Mouse (Mus musculus): ENCODE results near the gene Gm21887. TPM values are rescaled to one million over a fixed set of nuclear protein-coding genes. Genes with fewer than 3 reads are reported as not detected.
"Not testable (repeated sequence)": the region's sequence is repeated elsewhere in the genome, so short reads cannot be mapped to it uniquely, and the experiment has no call there.

Gm21887 gene
- polyA plus RNA-seq (2015; fragmentation: Nextera tagmentation; extraction: Ambion mirVana): 58.5 and 73.3 TPM in 2 replicates

- H3K27me3 ChIP-seq (ENCODE audit: control insufficient read depth, insufficient read depth, low read depth, low read length); H3K4me1 ChIP-seq (ENCODE audit: control insufficient read depth, low read depth, low read length): not testable (repeated sequence)
- Histone ChIP-seq H3K9ac (ENCODE audit: low read depth, low read length) (peak within 1 kb of the TSS; percentile 66), H3K36me3 (ENCODE audit: control insufficient read depth, insufficient read depth) (peaks cover 10% of the 10 kb centered on the region), H3K4me2 (ENCODE audit: low read depth, low read length) (peak within 1 kb of the TSS; percentile 67), H3K9me3 (replicated peaks; ENCODE audit: control insufficient read depth, low read length) (peaks cover 21% of the 10 kb centered on the region), H3K4me3 (ENCODE audit: low read depth, low read length) (peak within 1 kb of the TSS; percentile 64), H3K27ac (ENCODE audit: low read length) (peak within 1 kb of the TSS; percentile 63; the same call in 1 of the 2 replicates)
- WGBS (ENCODE audit: insufficient replicate concordance): 60% methylated on average over 115 of the region's 118 CpGs
- peak; percentile 75 for ATAC-seq (ENCODE audit: low read depth)
These were observed at the start of gene Gm21887 for GRCm38 (mm10) chrX:170009016-170009750. Gene Gm21887, plus strand, starts transcription at chrX:170009659.

- Histone ChIP-seq H3K4me3 (ENCODE audit: low read depth, low read length) (no peak overlapping the region), H3K27ac (ENCODE audit: low read length) (no peak overlapping the region), H3K9ac (ENCODE audit: low read depth, low read length) (no peak overlapping the region), H3K4me2 (ENCODE audit: low read depth, low read length) (no peak overlapping the region), H3K4me1 (ENCODE audit: control insufficient read depth, low read depth, low read length) (no peaks in the 10 kb centered on the region), H3K9me3 (replicated peaks; ENCODE audit: control insufficient read depth, low read length) (no peaks in the 10 kb centered on the region), H3K27me3 (ENCODE audit: control insufficient read depth, insufficient read depth, low read depth, low read length) (no peaks in the 10 kb centered on the region), H3K36me3 (ENCODE audit: control insufficient read depth, insufficient read depth) (peaks cover 11% of the 10 kb centered on the region; the same call in 1 of the 2 replicates)
- WGBS (ENCODE audit: insufficient replicate concordance): 68% methylated on average over 1 of the region's 1 CpGs
- no peak for ATAC-seq (ENCODE audit: low read depth)
These were observed 40.1 kb upstream of the Gm21887 start for GRCm38 (mm10) chrX:169969337-169969736.

- H3K9me3 ChIP-seq (replicated peaks; ENCODE audit: control insufficient read depth, low read length); H3K4me1 ChIP-seq (ENCODE audit: control insufficient read depth, low read depth, low read length); H3K27ac ChIP-seq (ENCODE audit: low read length); ATAC-seq (ENCODE audit: low read depth); H3K4me3 ChIP-seq (ENCODE audit: low read depth, low read length); H3K27me3 ChIP-seq (ENCODE audit: control insufficient read depth, insufficient read depth, low read depth, low read length); H3K4me2 ChIP-seq (ENCODE audit: low read depth, low read length); H3K9ac ChIP-seq (ENCODE audit: low read depth, low read length): not testable (repeated sequence)
- H3K36me3 ChIP-seq (ENCODE audit: control insufficient read depth, insufficient read depth): peaks cover 11% of the 10 kb centered on the region; the same call in 1 of the 2 replicates
- WGBS (ENCODE audit: insufficient replicate concordance): 64% methylated on average over 3 of the region's 3 CpGs
These were observed 39.7 kb upstream of the Gm21887 start for GRCm38 (mm10) chrX:169969765-169970164.

GRCm38 (mm10) chrX:169970546-169970945 lies 38.9 kb upstream of the Gm21887 start:
- 73% methylated on average over 7 of the region's 7 CpGs for WGBS (ENCODE audit: insufficient replicate concordance)
- not testable (repeated sequence) for H3K9me3 ChIP-seq (replicated peaks; ENCODE audit: control insufficient read depth, low read length); H3K4me1 ChIP-seq (ENCODE audit: control insufficient read depth, low read depth, low read length); H3K4me3 ChIP-seq (ENCODE audit: low read depth, low read length); H3K27me3 ChIP-seq (ENCODE audit: control insufficient read depth, insufficient read depth, low read depth, low read length); ATAC-seq (ENCODE audit: low read depth); H3K27ac ChIP-seq (ENCODE audit: low read length); H3K9ac ChIP-seq (ENCODE audit: low read depth, low read length); H3K4me2 ChIP-seq (ENCODE audit: low read depth, low read length)
- H3K36me3 ChIP-seq (ENCODE audit: control insufficient read depth, insufficient read depth): peaks cover 11% of the 10 kb centered on the region; the same call in 1 of the 2 replicates

GRCm38 (mm10) chrX:169971562-169971961 lies 37.9 kb upstream of the Gm21887 start:
- not testable (repeated sequence) for H3K4me1 ChIP-seq (ENCODE audit: control insufficient read depth, low read depth, low read length); H3K4me3 ChIP-seq (ENCODE audit: low read depth, low read length); H3K4me2 ChIP-seq (ENCODE audit: low read depth, low read length); ATAC-seq (ENCODE audit: low read depth); H3K27ac ChIP-seq (ENCODE audit: low read length); H3K9ac ChIP-seq (ENCODE audit: low read depth, low read length); H3K9me3 ChIP-seq (replicated peaks; ENCODE audit: control insufficient read depth, low read length); H3K27me3 ChIP-seq (ENCODE audit: control insufficient read depth, insufficient read depth, low read depth, low read length)
- peaks cover 11% of the 10 kb centered on the region; the same call in 1 of the 2 replicates for H3K36me3 ChIP-seq (ENCODE audit: control insufficient read depth, insufficient read depth)
- 72% methylated on average over 6 of the region's 6 CpGs for WGBS (ENCODE audit: insufficient replicate concordance)

GRCm38 (mm10) chrX:169972131-169972530 lies 37.3 kb upstream of the Gm21887 start:
- H3K36me3 ChIP-seq (ENCODE audit: control insufficient read depth, insufficient read depth): peaks cover 11% of the 10 kb centered on the region; the same call in 1 of the 2 replicates
- H3K9ac ChIP-seq (ENCODE audit: low read depth, low read length); H3K4me3 ChIP-seq (ENCODE audit: low read depth, low read length); H3K9me3 ChIP-seq (replicated peaks; ENCODE audit: control insufficient read depth, low read length); H3K4me1 ChIP-seq (ENCODE audit: control insufficient read depth, low read depth, low read length); H3K27ac ChIP-seq (ENCODE audit: low read length); H3K4me2 ChIP-seq (ENCODE audit: low read depth, low read length); H3K27me3 ChIP-seq (ENCODE audit: control insufficient read depth, insufficient read depth, low read depth, low read length): not testable (repeated sequence)
- 57% methylated on average over 2 of the region's 2 CpGs for WGBS (ENCODE audit: insufficient replicate concordance)
- 0 out of 2 replicates have a peak, but pooled peaks have one; percentile 16 for ATAC-seq (ENCODE audit: low read depth)

GRCm38 (mm10) chrX:169972791-169973494 lies 36.5 kb upstream of the Gm21887 start:
- not testable (repeated sequence) for H3K4me3 ChIP-seq (ENCODE audit: low read depth, low read length); H3K4me2 ChIP-seq (ENCODE audit: low read depth, low read length); ATAC-seq (ENCODE audit: low read depth); H3K27ac ChIP-seq (ENCODE audit: low read length); H3K9ac ChIP-seq (ENCODE audit: low read depth, low read length); H3K4me1 ChIP-seq (ENCODE audit: control insufficient read depth, low read depth, low read length); H3K9me3 ChIP-seq (replicated peaks; ENCODE audit: control insufficient read depth, low read length); H3K27me3 ChIP-seq (ENCODE audit: control insufficient read depth, insufficient read depth, low read depth, low read length)
- WGBS (ENCODE audit: insufficient replicate concordance): 52% methylated on average over 6 of the region's 6 CpGs
- peaks cover 11% of the 10 kb centered on the region; the same call in 1 of the 2 replicates for H3K36me3 ChIP-seq (ENCODE audit: control insufficient read depth, insufficient read depth)

GRCm38 (mm10) chrX:169973806-169974205 lies 35.7 kb upstream of the Gm21887 start:
- H3K9ac ChIP-seq (ENCODE audit: low read depth, low read length); H3K4me3 ChIP-seq (ENCODE audit: low read depth, low read length); H3K9me3 ChIP-seq (replicated peaks; ENCODE audit: control insufficient read depth, low read length); H3K27me3 ChIP-seq (ENCODE audit: control insufficient read depth, insufficient read depth, low read depth, low read length); H3K27ac ChIP-seq (ENCODE audit: low read length); H3K4me1 ChIP-seq (ENCODE audit: control insufficient read depth, low read depth, low read length); H3K4me2 ChIP-seq (ENCODE audit: low read depth, low read length); ATAC-seq (ENCODE audit: low read depth): not testable (repeated sequence)
- 48% methylated on average over 3 of the region's 3 CpGs for WGBS (ENCODE audit: insufficient replicate concordance)
- peaks cover 11% of the 10 kb centered on the region; the same call in 1 of the 2 replicates for H3K36me3 ChIP-seq (ENCODE audit: control insufficient read depth, insufficient read depth)

- H3K9ac ChIP-seq (ENCODE audit: low read depth, low read length); H3K27me3 ChIP-seq (ENCODE audit: control insufficient read depth, insufficient read depth, low read depth, low read length); H3K4me1 ChIP-seq (ENCODE audit: control insufficient read depth, low read depth, low read length); H3K27ac ChIP-seq (ENCODE audit: low read length); H3K4me2 ChIP-seq (ENCODE audit: low read depth, low read length); H3K4me3 ChIP-seq (ENCODE audit: low read depth, low read length); ATAC-seq (ENCODE audit: low read depth); H3K9me3 ChIP-seq (replicated peaks; ENCODE audit: control insufficient read depth, low read length): not testable (repeated sequence)
- H3K36me3 ChIP-seq (ENCODE audit: control insufficient read depth, insufficient read depth): peaks cover 11% of the 10 kb centered on the region; the same call in 1 of the 2 replicates
- 48% methylated on average over 4 of the region's 4 CpGs for WGBS (ENCODE audit: insufficient replicate concordance)
These were observed 35.0 kb upstream of the Gm21887 start for GRCm38 (mm10) chrX:169974456-169974855.
